Mouse (Mus musculus) liver, embryonic 14.5 days (tissue): ENCODE measurements around the gene Mn1.

Experiments
- CTCF ChIP-seq: IDR thresholded peaks from 2 replicates; pipeline ENCODE4 v1.5.1; 2016; ENCODE audit warnings: antibody characterized with exemption, low read depth, control low read depth
- EP300 ChIP-seq: IDR thresholded peaks from 2 replicates; pipeline ENCODE4 v1.6.1; 2016; ENCODE audit warnings: antibody characterized with exemption, low read depth

DNA sequence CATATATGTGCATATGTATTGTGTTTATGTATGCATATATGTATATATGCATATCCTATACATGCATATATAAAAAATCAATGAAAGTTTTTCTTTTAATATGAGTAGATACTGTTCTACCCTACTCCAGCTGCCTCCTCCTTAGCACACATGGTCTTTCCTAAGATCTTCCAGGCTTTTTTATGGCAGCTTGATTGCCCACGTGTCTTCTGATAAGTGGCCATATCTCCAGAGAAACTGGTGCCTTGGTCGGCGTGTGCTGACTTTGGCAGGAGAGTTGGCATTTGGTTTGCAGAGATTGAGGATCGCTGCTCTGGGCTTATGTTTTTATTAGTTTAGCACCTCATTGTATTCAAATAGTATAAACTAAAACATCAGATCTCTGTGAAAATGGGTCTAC, 68.7 kb downstream of the Mn1 start:
- no peak for TF ChIP-seq EP300
- no peak for TF ChIP-seq CTCF
